Mouse (Mus musculus) right cerebral cortex, postnatal 10 days (tissue): ENCODE measurements around the gene Mfap1a.

Source experiments
- DNase-seq, 2 experiments: peaks; one replicate each; pipeline ENCODE4 v3.0.0; 2021; ENCODE audit warnings: low spot score in 2 of 2

Gene Mfap1a

DNA sequence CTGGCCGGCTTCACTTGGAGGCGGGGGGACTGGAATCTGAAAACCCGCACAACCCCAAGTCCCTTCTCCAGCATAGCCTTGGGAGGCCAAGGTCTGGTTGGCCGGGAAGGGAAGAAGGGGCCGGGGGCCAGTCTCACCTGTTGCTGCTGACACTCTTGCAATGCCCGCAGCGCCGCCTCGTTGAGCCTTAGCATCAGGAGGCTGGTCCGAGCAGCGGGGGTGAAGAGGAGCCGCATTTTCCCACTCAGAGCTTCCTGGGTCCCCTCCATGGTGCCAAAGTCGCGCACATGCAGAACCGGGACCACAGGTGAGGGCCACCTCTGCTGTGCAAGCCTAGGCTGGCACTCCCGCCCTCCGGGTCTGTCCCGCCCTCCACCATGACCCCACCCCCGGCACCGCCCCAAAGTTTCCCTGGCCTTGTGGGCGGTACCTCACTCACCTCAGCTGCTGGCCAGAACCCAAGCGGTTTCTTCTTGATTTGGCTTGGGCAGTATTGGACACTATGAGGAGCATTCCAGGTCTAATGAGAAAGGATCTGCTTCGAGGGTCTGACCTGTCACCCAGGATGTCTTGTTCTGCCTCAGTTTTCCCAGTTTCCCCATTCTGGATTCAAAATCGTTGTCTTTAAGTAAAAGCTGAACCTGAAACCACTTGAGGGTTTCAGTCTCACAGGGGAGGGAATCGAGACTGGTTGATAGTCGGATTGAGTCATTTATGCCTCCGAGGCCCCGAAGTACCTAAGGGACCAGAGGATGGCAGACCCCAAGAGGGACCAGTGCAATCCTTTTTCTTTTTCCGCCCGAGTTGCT lies 64.0 kb downstream of the Mfap1a start:
- peak in 1 of 2 experiments; percentile 32 for DNase-seq
